Mouse (Mus musculus) liver, adult 2 months (tissue): ENCODE results near the gene Clstn1. TPM values are rescaled to one million over a fixed set of nuclear protein-coding genes. Genes with fewer than 3 reads are reported as not detected.

ENCODE experiments used
- DNase-seq: peaks from one replicate; pipeline ENCODE4 v3.0.0-alpha.2; 2011; ENCODE audit warnings: low read depth, low spot score; ENCODE audit errors: extremely low read depth
- H3K27ac ChIP-seq: fragments of 200-500 bp; replicated peaks from 2 replicates; pipeline ENCODE4 v1.5.1; 2012; ENCODE audit warnings: low read depth, mild to moderate bottlenecking, control low read depth, inconsistent platforms, low read length; ENCODE audit not compliant: insufficient read depth
- H3K27me3 ChIP-seq: fragments of 200-500 bp; 2 replicates; pipeline ENCODE4 v1.6.1; 2012; ENCODE audit warnings: mild to moderate bottlenecking, moderate library complexity, low read length, inconsistent platforms; ENCODE audit not compliant: control insufficient read depth, insufficient read depth
- H3K36me3 ChIP-seq: fragments of 200-500 bp; 2 replicates; pipeline ENCODE4 v1.6.1; 2012; ENCODE audit warnings: low read length, inconsistent platforms; ENCODE audit not compliant: control insufficient read depth, insufficient read depth
- H3K4me1 ChIP-seq: fragments of 200-500 bp; 2 replicates; pipeline ENCODE4 v1.6.1; 2011; ENCODE audit warnings: low read length; ENCODE audit not compliant: control insufficient read depth, insufficient read depth
- H3K4me3 ChIP-seq: fragments of 200-500 bp; 2 replicates; pipeline ENCODE4 v1.5.1; 2011; ENCODE audit warnings: low read depth, mild to moderate bottlenecking, control low read depth, low read length, moderate library complexity; ENCODE audit not compliant: insufficient read depth
- H3K79me2 ChIP-seq: fragments of 200-500 bp; 2 replicates; pipeline ENCODE4 v1.6.1; 2012; ENCODE audit warnings: inconsistent platforms, mild to moderate bottlenecking, low read length, moderate library complexity; ENCODE audit not compliant: control insufficient read depth, insufficient read depth
- H3K9ac ChIP-seq: fragments of 200-500 bp; 2 replicates; pipeline ENCODE4 v1.6.1; 2012; ENCODE audit warnings: low read depth, mild to moderate bottlenecking, control low read depth, inconsistent platforms, low read length
- CTCF ChIP-seq: fragments of 200-500 bp; IDR thresholded peaks from 2 replicates; pipeline ENCODE4 v1.5.1; 2011; ENCODE audit warnings: low read depth, low read length, control low read depth
- POLR2A ChIP-seq: fragments of 200-500 bp; IDR thresholded peaks from 2 replicates; pipeline ENCODE4 v1.6.1; 2011; ENCODE audit warnings: low read length, control low read depth; ENCODE audit not compliant: insufficient read depth; ENCODE audit errors: extremely low read depth
- WGBS: fragments of 180-500 bp; shearing (Covaris S2); methylation state at CpG from one replicate; pipeline ENCODE4 v1.1.7; 2018; 5-methylcytosine and 5-hydroxymethylcytosine counted together
- polyA plus RNA-seq: library from polyadenylated mRNA; depleted of rRNA; stranded (reverse); fragments of >200 nt; gene quantifications from 2 replicates; pipeline ENCODE4 v1.2.3, GENCODE M21; 2012
- total RNA-seq: library from RNA; depleted of rRNA; stranded (reverse); fragments of >200 nt; gene quantifications from 2 replicates; pipeline ENCODE4 v1.2.3, GENCODE M21; 2014

Clstn1 gene
- total and polyA plus RNA-seq, 2 experiments = 1.5 to 2.3 TPM

- H3K36me3 ChIP-seq = no peaks in the 10 kb centered on the region
- no peaks in the 10 kb centered on the region for H3K27me3 ChIP-seq
- no peak overlapping the region for H3K4me3 ChIP-seq
- no peaks in the 10 kb centered on the region for H3K4me1 ChIP-seq
- no peak overlapping the region for H3K27ac ChIP-seq
- no peak for DNase-seq
- no peaks in the 10 kb centered on the region for H3K79me2 ChIP-seq
- H3K9ac ChIP-seq = no peak overlapping the region
- TF ChIP-seq POLR2A (no peak), CTCF (no peak)
- WGBS = 87% methylated on average over 7 of the region's 7 CpGs
Measured at GRCm38 (mm10) chr4:149553834-149554233, 32.4 kb upstream of the Clstn1 start.

DNA sequence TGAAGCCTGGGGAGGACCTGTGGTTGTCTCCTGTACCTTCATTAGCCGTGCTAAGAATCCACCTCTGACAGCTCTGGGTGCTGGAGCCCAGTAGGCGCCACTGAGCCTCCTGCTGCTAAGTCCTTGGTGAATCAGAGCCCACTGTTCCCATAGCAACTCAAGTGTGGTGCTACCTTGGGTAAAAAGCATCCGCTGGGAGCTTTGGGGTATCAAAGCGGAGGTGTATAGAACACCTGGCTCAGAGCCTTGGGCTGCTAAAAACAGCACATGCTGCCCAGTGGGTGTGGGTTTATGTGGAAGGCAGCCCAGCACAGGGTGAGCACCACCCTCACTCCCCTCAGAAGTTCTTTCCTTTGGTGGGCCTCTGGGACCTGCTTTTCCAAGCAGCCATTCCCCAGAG lies 30.2 kb upstream of the Clstn1 start:
- TF ChIP-seq POLR2A = no peak
- no peak for TF ChIP-seq CTCF
- no peak for DNase-seq
- Histone ChIP-seq H3K4me3 (no peak overlapping the region), H3K36me3 (no peaks in the 10 kb centered on the region), H3K79me2 (no peaks in the 10 kb centered on the region), H3K27ac (no peak overlapping the region), H3K4me1 (no peaks in the 10 kb centered on the region), H3K27me3 (no peaks in the 10 kb centered on the region), H3K9ac (no peak overlapping the region)
- 95% methylated on average over 4 of the region's 4 CpGs for WGBS

GRCm38 (mm10) chr4:149557905-149558304 lies 28.4 kb upstream of the Clstn1 start:
- Histone ChIP-seq H3K27me3 (no peaks in the 10 kb centered on the region), H3K4me3 (no peak overlapping the region), H3K4me1 (no peaks in the 10 kb centered on the region), H3K27ac (no peak overlapping the region), H3K9ac (no peak overlapping the region), H3K79me2 (no peaks in the 10 kb centered on the region), H3K36me3 (no peaks in the 10 kb centered on the region)
- no peak for DNase-seq
- WGBS = 87% methylated on average over 5 of the region's 5 CpGs
- no peak for TF ChIP-seq CTCF
- no peak for TF ChIP-seq POLR2A

DNA sequence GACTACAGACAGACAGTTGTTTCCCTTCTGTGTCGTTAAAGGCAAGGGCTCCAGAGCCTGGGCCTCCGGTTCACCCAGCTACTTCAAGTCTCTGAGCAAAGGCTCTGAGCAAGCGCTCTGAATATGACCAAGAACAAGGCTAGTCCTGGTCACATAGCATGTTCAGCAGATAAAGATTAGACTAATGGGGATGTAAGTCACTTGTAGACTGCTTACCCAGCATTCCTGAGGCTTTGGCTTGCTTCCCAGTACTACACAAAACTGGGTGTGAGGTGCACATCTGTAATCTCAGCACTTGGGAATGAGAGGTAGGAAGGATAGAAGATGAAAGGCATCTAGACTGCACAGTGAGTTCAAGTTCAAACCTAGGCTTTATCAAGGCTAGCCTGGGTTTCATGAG lies 27.9 kb upstream of the Clstn1 start:
- H3K4me1 ChIP-seq = no peaks in the 10 kb centered on the region
- H3K36me3 ChIP-seq = no peaks in the 10 kb centered on the region
- WGBS = 87% methylated on average over 3 of the region's 3 CpGs
- H3K9ac ChIP-seq = no peak overlapping the region
- H3K27me3 ChIP-seq = no peaks in the 10 kb centered on the region
- H3K79me2 ChIP-seq = no peaks in the 10 kb centered on the region
- no peak overlapping the region for H3K4me3 ChIP-seq
- no peak for TF ChIP-seq CTCF
- no peak for DNase-seq
- H3K27ac ChIP-seq = no peak overlapping the region

- H3K27me3 ChIP-seq = no peaks in the 10 kb centered on the region
- 89% methylated on average over 4 of the region's 4 CpGs for WGBS
- DNase-seq = no peak
- TF ChIP-seq CTCF (no peak), POLR2A (no peak)
- H3K36me3 ChIP-seq = no peaks in the 10 kb centered on the region
- no peak overlapping the region for H3K9ac ChIP-seq
- no peaks in the 10 kb centered on the region for H3K79me2 ChIP-seq
- no peak overlapping the region for H3K4me3 ChIP-seq
- H3K4me1 ChIP-seq = no peaks in the 10 kb centered on the region
- no peak overlapping the region for H3K27ac ChIP-seq
Measured at GRCm38 (mm10) chr4:149561392-149561791, 24.9 kb upstream of the Clstn1 start.

- no peak overlapping the region for H3K9ac ChIP-seq
- H3K27ac ChIP-seq = no peak overlapping the region
- no peaks in the 10 kb centered on the region for H3K27me3 ChIP-seq
- H3K36me3 ChIP-seq = no peaks in the 10 kb centered on the region
- no peaks in the 10 kb centered on the region for H3K4me1 ChIP-seq
- TF ChIP-seq POLR2A (no peak), CTCF (no peak)
- WGBS = 72% methylated on average over 21 of the region's 21 CpGs
- H3K79me2 ChIP-seq = no peaks in the 10 kb centered on the region
- DNase-seq = no peak
- no peak overlapping the region for H3K4me3 ChIP-seq
Measured at GRCm38 (mm10) chr4:149561986-149562904, 24.0 kb upstream of the Clstn1 start.
